Mouse (Mus musculus): Measurements from ENCODE around the gene Pdzd7. TPM values are rescaled to one million over a fixed set of nuclear protein-coding genes. Genes with fewer than 3 reads are reported as not detected.

The Pdzd7 gene
- polyA plus RNA-seq, 1 experiment from 2014 or later = 0.62 TPM

DNA sequence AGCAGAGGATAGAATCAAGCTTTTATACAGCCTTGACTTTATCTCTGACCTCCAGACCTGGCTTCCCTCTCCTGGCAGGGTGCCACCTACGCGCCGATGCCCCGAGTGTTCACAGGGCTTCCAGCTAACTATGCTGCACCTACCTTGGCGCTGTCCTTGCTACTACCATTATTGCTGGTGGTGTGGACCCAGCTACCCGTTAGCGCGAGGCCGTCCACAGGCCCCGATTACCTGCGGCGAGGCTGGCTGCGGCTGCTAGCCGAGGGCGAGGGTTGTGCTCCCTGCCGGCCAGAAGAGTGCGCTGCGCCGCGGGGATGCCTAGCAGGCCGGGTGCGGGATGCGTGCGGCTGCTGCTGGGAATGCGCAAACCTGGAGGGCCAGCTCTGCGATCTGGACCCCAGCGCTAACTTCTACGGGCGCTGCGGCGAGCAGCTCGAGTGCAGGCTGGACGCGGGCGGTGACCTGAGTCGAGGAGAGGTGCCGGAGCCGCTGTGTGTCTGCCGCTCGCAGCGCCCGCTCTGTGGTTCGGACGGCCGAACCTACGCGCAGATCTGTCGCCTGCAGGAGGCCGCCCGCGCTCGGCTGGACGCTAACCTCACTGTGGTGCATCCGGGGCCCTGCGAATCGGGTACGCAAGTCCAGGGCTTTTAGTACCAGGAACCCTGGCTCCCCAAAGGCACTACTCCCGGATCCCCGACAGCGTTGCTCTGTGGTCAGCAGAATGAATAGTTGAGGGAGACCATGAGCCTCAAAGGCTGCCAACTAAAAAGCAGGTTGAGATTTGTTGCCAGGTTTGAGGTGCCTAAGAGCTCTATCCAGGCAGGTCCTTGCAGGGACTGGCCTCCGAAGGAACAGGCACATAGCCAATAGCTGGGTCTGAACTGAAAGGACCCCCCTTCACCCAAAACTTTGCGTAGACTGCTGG, 31.3 kb upstream of the Pdzd7 start:
- peak overlapping the region; percentile 51 for H3K4me2 ChIP-seq (replicated peaks; ENCODE audit: low read depth, low read length)
- no peaks in the 10 kb centered on the region for H3K9me3 ChIP-seq (ENCODE audit: control insufficient read depth, low read length)
- WGBS = under 1% methylated on average over 57 of the region's 62 CpGs
- ATAC-seq (ENCODE audit: low FRiP score) (no peak), DNase-seq (ENCODE audit: low spot score) (peak; percentile 75)
- peak overlapping the region; percentile 19; the same call in 1 of the 2 replicates for H3K9ac ChIP-seq (ENCODE audit: low read depth, low read length)
- H3K27me3 ChIP-seq (ENCODE audit: control insufficient read depth, insufficient read depth, low read length) = peaks cover 63% of the 10 kb centered on the region
- no peak overlapping the region for H3K27ac ChIP-seq (ENCODE audit: low read depth, low read length)
- H3K4me3 ChIP-seq (ENCODE audit: low read depth, low read length) = peak overlapping the region; percentile 26
- H3K36me3 ChIP-seq (ENCODE audit: control insufficient read depth, insufficient read depth, low read length) = no peaks in the 10 kb centered on the region
- H3K4me1 ChIP-seq (replicated peaks; ENCODE audit: control insufficient read depth, insufficient read depth, low read length) = peaks cover 21% of the 10 kb centered on the region

GRCm38 (mm10) chr19:45076036-45076575, 30.6 kb upstream of the Pdzd7 start:
- Histone ChIP-seq H3K9ac (ENCODE audit: low read depth, low read length) (no peak overlapping the region), H3K27me3 (ENCODE audit: control insufficient read depth, insufficient read depth, low read length) (peaks cover 59% of the 10 kb centered on the region), H3K4me1 (replicated peaks; ENCODE audit: control insufficient read depth, insufficient read depth, low read length) (peaks cover 21% of the 10 kb centered on the region), H3K9me3 (ENCODE audit: control insufficient read depth, low read length) (no peaks in the 10 kb centered on the region), H3K36me3 (ENCODE audit: control insufficient read depth, insufficient read depth, low read length) (no peaks in the 10 kb centered on the region), H3K4me3 (ENCODE audit: low read depth, low read length) (peak overlapping the region; percentile 51), H3K27ac (ENCODE audit: low read depth, low read length) (no peak overlapping the region), H3K4me2 (replicated peaks; ENCODE audit: low read depth, low read length) (peak overlapping the region; percentile 75; the same call in 1 of the 2 replicates)
- no peak for ATAC-seq (ENCODE audit: low FRiP score)
- DNase-seq (ENCODE audit: low spot score) = no peak
- WGBS = 8% methylated on average over 17 of the region's 17 CpGs

DNA sequence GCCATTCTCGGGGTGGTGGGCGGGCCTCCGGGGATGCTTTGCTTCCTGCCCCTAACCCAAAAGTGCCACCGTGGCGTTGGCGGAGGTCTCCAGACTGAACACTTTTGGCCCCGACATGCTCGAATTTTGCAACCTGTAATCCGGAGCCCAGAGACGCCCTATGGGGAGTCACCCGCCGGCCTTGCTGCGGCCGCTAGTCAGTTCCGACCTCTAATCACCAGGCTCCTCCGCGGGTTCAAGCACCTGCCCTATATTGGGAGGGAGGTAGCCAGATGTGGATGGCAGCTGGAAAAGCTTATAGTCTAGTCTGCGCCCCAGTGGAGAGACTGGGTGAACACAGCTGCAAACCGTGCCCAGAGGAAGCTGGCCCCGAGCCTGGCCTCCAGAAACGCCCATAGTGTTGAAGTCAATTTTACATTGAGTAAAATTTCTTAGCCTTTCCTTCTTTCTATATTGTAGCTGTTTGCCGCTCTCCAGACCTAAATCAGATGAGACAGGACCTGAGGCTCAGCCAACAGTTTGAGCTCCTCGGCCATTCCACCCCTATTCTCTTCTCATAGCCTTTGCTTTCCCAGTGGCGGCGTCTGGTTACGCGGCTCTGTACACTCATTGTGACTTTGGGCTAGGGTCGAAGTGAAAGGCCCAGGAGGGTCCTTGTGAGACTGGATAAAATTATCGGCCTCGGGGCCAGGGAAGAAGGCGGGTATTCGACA, 30.0 kb upstream of the Pdzd7 start:
- H3K9ac ChIP-seq (ENCODE audit: low read depth, low read length) = peak overlapping the region; percentile 76
- DNase-seq (ENCODE audit: low spot score) (peak; percentile 47), ATAC-seq (ENCODE audit: low FRiP score) (peak; percentile 52)
- H3K27me3 ChIP-seq (ENCODE audit: control insufficient read depth, insufficient read depth, low read length) = peaks cover 56% of the 10 kb centered on the region
- H3K36me3 ChIP-seq (ENCODE audit: control insufficient read depth, insufficient read depth, low read length) = no peaks in the 10 kb centered on the region
- WGBS = under 1% methylated on average over 32 of the region's 32 CpGs
- H3K4me3 ChIP-seq (ENCODE audit: low read depth, low read length) = peak overlapping the region; percentile 51
- peak overlapping the region; percentile 75 for H3K4me2 ChIP-seq (replicated peaks; ENCODE audit: low read depth, low read length)
- H3K4me1 ChIP-seq (replicated peaks; ENCODE audit: control insufficient read depth, insufficient read depth, low read length) = peaks cover 15% of the 10 kb centered on the region
- H3K27ac ChIP-seq (ENCODE audit: low read depth, low read length) = no peak overlapping the region
- no peaks in the 10 kb centered on the region for H3K9me3 ChIP-seq (ENCODE audit: control insufficient read depth, low read length)

DNA sequence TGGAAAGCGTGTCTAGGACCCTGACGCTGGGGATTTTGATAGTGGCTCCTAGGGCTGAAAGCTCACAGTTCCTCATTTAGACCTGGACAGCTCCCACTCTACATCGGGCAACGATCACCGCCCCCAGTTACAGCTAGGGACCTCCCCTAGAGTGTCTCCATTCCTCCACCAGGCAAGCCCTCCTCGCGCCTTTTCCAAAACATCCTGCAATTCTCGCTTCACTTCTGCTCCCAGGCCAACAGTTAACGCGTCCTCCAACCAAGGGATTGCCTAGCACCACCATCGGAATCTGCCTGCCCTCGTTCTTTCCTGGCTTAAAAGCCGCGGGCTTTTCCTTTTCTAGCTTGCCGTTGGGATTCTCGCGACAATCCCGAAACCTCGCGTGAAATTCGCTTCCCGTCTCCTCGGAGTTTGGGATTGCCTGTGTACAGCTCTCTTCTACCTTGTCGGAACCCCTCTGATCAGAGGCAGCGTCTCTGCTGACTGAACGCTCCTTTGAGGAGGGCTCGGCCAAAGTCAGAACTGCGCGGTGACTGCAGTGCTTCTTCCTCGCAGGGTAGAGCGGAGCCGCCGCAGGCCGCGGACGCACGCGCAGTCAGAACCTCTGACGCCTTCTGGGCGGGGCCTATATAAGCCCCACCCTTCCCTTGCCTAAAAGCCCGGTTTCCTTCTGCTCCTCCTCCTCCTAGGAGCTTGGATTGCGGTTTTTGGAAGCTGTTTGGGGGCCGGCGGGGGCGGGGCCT, 29.2 kb upstream of the Pdzd7 start, which contains the start of gene Kazald1:
Gene Kazald1, plus strand, starts transcription at position 662 of the 743 bp plus-strand sequence.
- no peaks in the 10 kb centered on the region for H3K36me3 ChIP-seq (ENCODE audit: control insufficient read depth, insufficient read depth, low read length)
- H3K4me1 ChIP-seq (replicated peaks; ENCODE audit: control insufficient read depth, insufficient read depth, low read length) = peaks cover 8% of the 10 kb centered on the region
- H3K9ac ChIP-seq (ENCODE audit: low read depth, low read length) = peak within 1 kb of the TSS; percentile 76
- peak within 1 kb of the TSS; percentile 51 for H3K4me3 ChIP-seq (ENCODE audit: low read depth, low read length)
- no peaks in the 10 kb centered on the region for H3K9me3 ChIP-seq (ENCODE audit: control insufficient read depth, low read length)
- peak within 1 kb of the TSS; percentile 7; the same call in 1 of the 2 replicates for H3K27ac ChIP-seq (ENCODE audit: low read depth, low read length)
- H3K27me3 ChIP-seq (ENCODE audit: control insufficient read depth, insufficient read depth, low read length) = peaks cover 50% of the 10 kb centered on the region
- H3K4me2 ChIP-seq (replicated peaks; ENCODE audit: low read depth, low read length) = peak within 1 kb of the TSS; percentile 75
- DNase-seq (ENCODE audit: low spot score) = peak; percentile 97
- WGBS = 2% methylated on average over 45 of the region's 45 CpGs
- ATAC-seq (ENCODE audit: low FRiP score) = peak; percentile 86

DNA sequence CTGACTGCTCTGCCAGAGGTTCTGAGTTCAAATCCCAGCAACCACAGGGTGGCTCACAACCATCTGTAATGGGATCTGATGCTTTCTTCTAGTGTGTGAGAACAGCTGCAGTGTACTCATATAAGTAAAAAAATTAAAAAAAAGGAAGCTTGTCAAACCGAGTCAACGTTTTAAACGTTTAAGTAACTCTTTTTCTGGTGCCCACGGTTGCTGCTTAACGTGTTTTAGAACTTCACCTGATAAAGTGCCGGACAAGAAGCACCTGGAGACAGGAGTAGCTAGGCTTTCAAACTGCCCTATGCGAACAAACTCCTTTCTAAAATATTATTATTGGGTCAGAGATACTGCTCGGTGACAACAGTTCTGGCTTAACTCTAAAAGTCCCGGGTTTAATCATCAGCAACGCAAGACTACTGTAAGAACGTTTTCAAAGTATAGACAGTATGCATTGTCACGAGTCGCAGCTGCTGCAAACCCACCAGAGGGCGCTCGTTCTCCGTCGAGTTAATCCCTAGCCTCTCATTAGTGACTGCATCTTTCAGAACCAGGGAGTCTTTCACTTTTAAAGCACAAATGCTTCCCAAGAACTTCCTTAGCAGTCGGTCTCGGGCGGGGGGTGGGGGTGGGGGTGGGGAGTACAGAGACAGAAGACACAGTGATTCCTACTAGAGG, 28.5 kb upstream of the Pdzd7 start:
- no peak overlapping the region for H3K27ac ChIP-seq (ENCODE audit: low read depth, low read length)
- peak overlapping the region; percentile 76 for H3K9ac ChIP-seq (ENCODE audit: low read depth, low read length)
- H3K4me3 ChIP-seq (ENCODE audit: low read depth, low read length) = peak overlapping the region; percentile 51
- no peaks in the 10 kb centered on the region for H3K36me3 ChIP-seq (ENCODE audit: control insufficient read depth, insufficient read depth, low read length)
- H3K4me1 ChIP-seq (replicated peaks; ENCODE audit: control insufficient read depth, insufficient read depth, low read length) = peaks cover 7% of the 10 kb centered on the region; the same call in 1 of the 2 replicates
- peaks cover 42% of the 10 kb centered on the region for H3K27me3 ChIP-seq (ENCODE audit: control insufficient read depth, insufficient read depth, low read length)
- WGBS = 10% methylated on average over 20 of the region's 20 CpGs
- no peaks in the 10 kb centered on the region for H3K9me3 ChIP-seq (ENCODE audit: control insufficient read depth, low read length)
- ATAC-seq (ENCODE audit: low FRiP score) = peak; percentile 48; the same call in 1 of the 2 replicates
- peak; percentile 89 for DNase-seq (ENCODE audit: low spot score)
- H3K4me2 ChIP-seq (replicated peaks; ENCODE audit: low read depth, low read length) = peak overlapping the region; percentile 75

- Histone ChIP-seq H3K9ac (ENCODE audit: low read depth, low read length) (no peak overlapping the region), H3K36me3 (ENCODE audit: control insufficient read depth, insufficient read depth, low read length) (no peaks in the 10 kb centered on the region), H3K4me1 (replicated peaks; ENCODE audit: control insufficient read depth, insufficient read depth, low read length) (no peaks in the 10 kb centered on the region; the same call in 1 of the 2 replicates), H3K27ac (ENCODE audit: low read depth, low read length) (no peak overlapping the region), H3K27me3 (ENCODE audit: control insufficient read depth, insufficient read depth, low read length) (peaks cover 49% of the 10 kb centered on the region), H3K4me3 (ENCODE audit: low read depth, low read length) (no peak overlapping the region), H3K4me2 (replicated peaks; ENCODE audit: low read depth, low read length) (no peak overlapping the region), H3K9me3 (ENCODE audit: control insufficient read depth, low read length) (no peaks in the 10 kb centered on the region)
- 80% methylated on average over 7 of the region's 7 CpGs for WGBS
- ATAC-seq (ENCODE audit: low FRiP score) = no peak
- DNase-seq (ENCODE audit: low spot score) = no peak
Measured at GRCm38 (mm10) chr19:45067758-45068510, 22.4 kb upstream of the Pdzd7 start.

DNA sequence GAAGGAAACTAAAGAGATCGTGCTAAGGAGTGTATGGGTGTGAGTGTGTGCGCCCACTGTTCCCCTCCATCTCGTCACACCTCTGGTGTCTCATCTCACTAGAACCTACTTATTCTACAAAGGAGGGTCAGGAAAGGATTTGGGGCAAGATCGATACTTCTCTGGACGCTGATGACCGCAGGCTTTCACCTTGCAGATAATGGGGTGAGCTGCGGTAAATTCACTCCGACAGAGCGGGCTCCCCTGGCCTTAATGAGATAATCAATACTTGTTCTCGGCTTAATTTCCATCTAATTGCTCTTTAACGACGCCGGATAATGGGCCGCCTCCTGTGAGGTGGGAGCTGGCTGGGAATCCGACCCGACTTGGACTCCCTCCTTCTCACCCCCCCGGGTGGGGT, 21.7 kb upstream of the Pdzd7 start:
- Histone ChIP-seq H3K9me3 (ENCODE audit: control insufficient read depth, low read length) (no peaks in the 10 kb centered on the region), H3K27ac (ENCODE audit: low read depth, low read length) (no peak overlapping the region), H3K9ac (ENCODE audit: low read depth, low read length) (no peak overlapping the region), H3K4me3 (ENCODE audit: low read depth, low read length) (no peak overlapping the region), H3K27me3 (ENCODE audit: control insufficient read depth, insufficient read depth, low read length) (peaks cover 49% of the 10 kb centered on the region), H3K36me3 (ENCODE audit: control insufficient read depth, insufficient read depth, low read length) (no peaks in the 10 kb centered on the region), H3K4me2 (replicated peaks; ENCODE audit: low read depth, low read length) (no peak overlapping the region), H3K4me1 (replicated peaks; ENCODE audit: control insufficient read depth, insufficient read depth, low read length) (no peaks in the 10 kb centered on the region; the same call in 1 of the 2 replicates)
- 24% methylated on average over 17 of the region's 17 CpGs for WGBS
- ATAC-seq (ENCODE audit: low FRiP score) = no peak
- no peak for DNase-seq (ENCODE audit: low spot score)

Measured in hindbrain, embryonic 11.5 days (tissue).